Mouse (Mus musculus): ENCODE data around the gene Fcamr.

DNA sequence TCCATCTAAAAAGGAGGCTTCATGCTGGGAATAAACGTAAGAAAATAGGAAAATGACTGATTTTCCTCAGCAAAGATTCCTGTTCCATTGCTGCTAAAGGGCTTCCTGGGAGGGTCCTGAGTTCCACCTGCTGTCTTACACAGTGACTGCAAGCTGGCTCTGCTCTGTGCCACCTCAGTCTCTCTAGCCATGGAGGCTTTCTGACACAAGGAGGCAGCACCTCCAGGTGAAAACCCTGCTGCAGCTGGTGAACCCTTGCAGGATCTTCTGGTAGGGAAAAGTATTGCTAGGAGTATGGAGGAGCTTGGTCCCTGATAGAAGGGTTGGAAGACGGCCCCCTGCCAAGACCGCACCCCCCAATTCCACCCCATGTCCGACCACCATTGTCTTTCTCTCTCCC lies 13.7 kb upstream of the Fcamr start:
- no peak for TF ChIP-seq POLR2A (IDR thresholded peaks at IDR 0.05; ENCODE audit: low read depth, low read length)
- TF ChIP-seq CTCF (IDR thresholded peaks at IDR 0.05; ENCODE audit: borderline replicate concordance, insufficient read depth, low read length) = no peak
